Mouse (Mus musculus) MEL (cell line): ENCODE data around the gene P3h2.

Experiments used
- BHLHE40 ChIP-seq: IDR thresholded peaks from 2 replicates; pipeline ENCODE4 v1.6.1; 2012; ENCODE audit warnings: low read depth, mild to moderate bottlenecking, inconsistent platforms, low read length, improper control_type of control experiment, borderline replicate concordance
- CTCF ChIP-seq, 3 experiments: IDR thresholded peaks in 2 of 3; conservative IDR thresholded peaks in 1 of 3; 2 replicates each; pipeline ENCODE4 v1.5.1; 2011 to 2012; ENCODE audit warnings: low read length in 3 of 3, low read depth in 2 of 3, mild to moderate bottlenecking in 2 of 3, improper control_type of control experiment in 1 of 3, inconsistent platforms in 1 of 3, mixed read lengths in 1 of 3, moderate library complexity in 1 of 3; ENCODE audit not compliant: control insufficient read depth in 1 of 3, insufficient read depth in 1 of 3, poor library complexity in 1 of 3, severe bottlenecking in 1 of 3
- E2F4 ChIP-seq: IDR thresholded peaks from 2 replicates; pipeline ENCODE4 v1.6.1; 2011; ENCODE audit warnings: low read depth, low read length, improper control_type of control experiment, borderline replicate concordance
- POLR2A ChIP-seq, 2 experiments: IDR thresholded peaks; 2 replicates each; pipeline ENCODE4 v1.6.1; 2011 to 2012; ENCODE audit warnings: low read length in 2 of 2, mild to moderate bottlenecking in 2 of 2, control low read depth in 1 of 2, improper control_type of control experiment in 1 of 2, low read depth in 1 of 2, moderate library complexity in 1 of 2; ENCODE audit not compliant: control insufficient read depth in 1 of 2, insufficient read depth in 1 of 2, poor library complexity in 1 of 2
- TAL1 ChIP-seq: IDR thresholded peaks from 2 replicates; pipeline ENCODE4 v1.6.1; 2012; ENCODE audit warnings: mild to moderate bottlenecking, inconsistent platforms, low read length, moderate library complexity, mixed read lengths

GRCm38 (mm10) chr16:26146853-26147252 is 41.3 kb upstream of the P3h2 start:
- TF ChIP-seq CTCF (IDR thresholded peaks at IDR 0.05 in 2 of 3, conservative IDR thresholded peaks at IDR 0.05 in 1 of 3; ENCODE audit: control insufficient read depth in 1 of 3, insufficient read depth in 1 of 3, low read depth in 2 of 3, low read length in 3 of 3, poor library complexity in 1 of 3, severe bottlenecking in 1 of 3): no peak
- no peak for TF ChIP-seq E2F4
- no peak for TF ChIP-seq BHLHE40
- TF ChIP-seq POLR2A (IDR thresholded peaks at IDR 0.05; ENCODE audit: control insufficient read depth in 1 of 2, insufficient read depth in 1 of 2, low read depth in 1 of 2, low read length in 2 of 2, poor library complexity in 1 of 2): no peak
- no peak for TF ChIP-seq TAL1
